16 mouse cellular contexts compared by ENCODE assay signal in genomic region chr19:45458702-45459101, GRCm38 (mm10).
DNase-seq lines count a peak whose midpoint lies in the region; ATAC-seq and TF ChIP-seq lines count a peak whose summit lies in the region.
"Had no signal": no experiment of that assay in that cellular context is flagged by ENCODE, and none has a peak within 500 bp of the region (broad histone marks: within the 10 kb centered on the region; RNA-seq: fewer than 3 reads in every experiment).

No protein-coding gene starts in this region.

- H3K9ac ChIP-seq in forebrain, embryonic 14.5 days (ENCODE audit: low read length), result no peak overlapping the region
- H3K9ac ChIP-seq in forebrain, embryonic 11.5 days (ENCODE audit: low read length), result no peak overlapping the region
- H3K9ac ChIP-seq: embryonic facial prominence, embryonic 13.5 days; lung, embryonic 15.5 days had no signal

- H3K4me1 ChIP-seq in forebrain, embryonic 14.5 days (ENCODE audit: control insufficient read depth, insufficient read depth, low read length), result peaks cover 22% of the 10 kb centered on the region
- H3K4me1 ChIP-seq in forebrain, embryonic 11.5 days (replicated peaks; ENCODE audit: control insufficient read depth, insufficient read depth, low read length), result peaks cover 13% of the 10 kb centered on the region; the same call in 1 of the 2 replicates
- H3K4me1 ChIP-seq in kidney, adult 2 months (ENCODE audit: control insufficient read depth, insufficient read depth, low read length), result no peaks in the 10 kb centered on the region
- peaks cover 32% of the 10 kb centered on the region for H3K4me1 ChIP-seq in G1E (ENCODE audit: insufficient read depth, low read depth, low read length)
- H3K4me1 ChIP-seq: lung, embryonic 15.5 days had no signal

- no peaks in the 10 kb centered on the region for H3K9me3 ChIP-seq in forebrain, embryonic 14.5 days (replicated peaks; ENCODE audit: control insufficient read depth, low read length)
- H3K9me3 ChIP-seq in forebrain, embryonic 11.5 days (ENCODE audit: control insufficient read depth, low read length), result no peaks in the 10 kb centered on the region
- no peaks in the 10 kb centered on the region for H3K9me3 ChIP-seq in G1E (replicated peaks)
- H3K9me3 ChIP-seq: embryonic facial prominence, embryonic 13.5 days; lung, embryonic 15.5 days had no signal

- intact Hi-C loops in heart, postnatal 25 days (cut with DNase I), result no loop called here

- H3K27ac ChIP-seq in forebrain, embryonic 14.5 days (ENCODE audit: low read depth, low read length), result no peak overlapping the region
- H3K27ac ChIP-seq in forebrain, embryonic 11.5 days (ENCODE audit: low read depth, low read length), result no peak overlapping the region
- H3K27ac ChIP-seq in kidney, adult 2 months (ENCODE audit: insufficient read depth, low read depth, low read length), result no peak overlapping the region
- H3K27ac ChIP-seq: embryonic facial prominence, embryonic 13.5 days; lung, embryonic 15.5 days had no signal

- H3K36me3 ChIP-seq in forebrain, embryonic 14.5 days (ENCODE audit: control insufficient read depth, insufficient read depth, low read length), result no peaks in the 10 kb centered on the region
- H3K36me3 ChIP-seq in forebrain, embryonic 11.5 days (ENCODE audit: control insufficient read depth, insufficient read depth, low read length), result no peaks in the 10 kb centered on the region
- peaks cover 2% of the 10 kb centered on the region; the same call in 1 of the 2 replicates for H3K36me3 ChIP-seq in kidney, adult 2 months (ENCODE audit: control insufficient read depth, insufficient read depth, low read length)
- H3K36me3 ChIP-seq in G1E (replicated peaks), result peaks cover 40% of the 10 kb centered on the region
- H3K36me3 ChIP-seq: embryonic facial prominence, embryonic 13.5 days; lung, embryonic 15.5 days had no signal

- no peak for ATAC-seq in forebrain, embryonic 14.5 days
- no peak for ATAC-seq in forebrain, embryonic 11.5 days (replicated peaks; ENCODE audit: low FRiP score)
- no peak for ATAC-seq in G1E (ENCODE audit: extremely low read depth, insufficient number of reproducible peaks, low FRiP score, poor library complexity, severe bottlenecking)
- ATAC-seq: forebrain, embryonic 16.5 days had no signal

- H3K27me3 ChIP-seq in forebrain, embryonic 14.5 days (replicated peaks; ENCODE audit: control insufficient read depth, insufficient read depth, low read length), result 0 out of 2 replicates have a peak, but pooled peaks cover 3% of the 10 kb centered on the region
- peaks cover 29% of the 10 kb centered on the region for H3K27me3 ChIP-seq in forebrain, embryonic 11.5 days (ENCODE audit: control insufficient read depth, insufficient read depth, low read length)
- H3K27me3 ChIP-seq in kidney, adult 2 months (replicated peaks; ENCODE audit: control insufficient read depth, insufficient read depth, low read length), result no peaks in the 10 kb centered on the region
- H3K27me3 ChIP-seq in G1E (ENCODE audit: insufficient read depth, low read length), result no peaks in the 10 kb centered on the region
- H3K27me3 ChIP-seq: embryonic facial prominence, embryonic 13.5 days; lung, embryonic 15.5 days had no signal

- no peak for TF ChIP-seq POLR2A in kidney, adult 2 months (IDR thresholded peaks at IDR 0.05; ENCODE audit: low read depth, low read length)

- peak; percentile 40 for DNase-seq in forebrain, embryonic 14.5 days (ENCODE audit: low spot score)
- DNase-seq in forebrain, embryonic 11.5 days (ENCODE audit: low spot score), result no peak
- DNase-seq in kidney, adult 2 months, result peak; percentile 11
- no peak for DNase-seq in kidney, adult 11 months
- peak; percentile 34 for DNase-seq in G1E (ENCODE audit: low spot score)
- peak; percentile 15 for DNase-seq in heart, postnatal 25 days (ENCODE audit: low spot score)
- no peak for DNase-seq in B cell, adult 2 months
- no peak for DNase-seq in right cerebral cortex, adult 18-20 months
- DNase-seq: cerebellum, adult 8-10 months; kidney, adult 8-10 months; layer of hippocampus, postnatal 36 days; liver; thymus, adult 2 months had no signal

- H3K4me3 ChIP-seq in forebrain, embryonic 14.5 days (ENCODE audit: low read depth, low read length), result no peak overlapping the region
- no peak overlapping the region for H3K4me3 ChIP-seq in forebrain, embryonic 11.5 days (ENCODE audit: low read depth, low read length)
- H3K4me3 ChIP-seq in kidney, adult 2 months (ENCODE audit: insufficient read depth, low read depth, low read length), result no peak overlapping the region
- H3K4me3 ChIP-seq in G1E (ENCODE audit: low read depth, low read length), result no peak overlapping the region
- H3K4me3 ChIP-seq: embryonic facial prominence, embryonic 13.5 days; lung, embryonic 15.5 days had no signal

- WGBS in forebrain, embryonic 14.5 days, result 9% methylated on average over 7 of the region's 7 CpGs
- WGBS in forebrain, embryonic 11.5 days, result 14% methylated on average over 7 of the region's 7 CpGs
- WGBS in kidney, adult 2 months, result 64% methylated on average over 7 of the region's 7 CpGs

- TF ChIP-seq CTCF in kidney, adult 2 months (conservative IDR thresholded peaks at IDR 0.05; ENCODE audit: insufficient read depth, insufficient read length, low read depth, low read length), result no peak
- TF ChIP-seq CTCF in G1E (IDR thresholded peaks at IDR 0.05; ENCODE audit: low read depth, low read length), result no peak

- H3K4me2 ChIP-seq in forebrain, embryonic 14.5 days (ENCODE audit: low read length), result no peak overlapping the region
- no peak overlapping the region for H3K4me2 ChIP-seq in forebrain, embryonic 11.5 days (ENCODE audit: low read depth, low read length, severe bottlenecking)
- H3K4me2 ChIP-seq: embryonic facial prominence, embryonic 13.5 days; lung, embryonic 15.5 days had no signal

Comparison
In these comparisons a context has a peak if more than half of its experiments do, and no peak if none do; other contexts are left out.
1. DNase-seq: peak in forebrain, embryonic 14.5 days (single experiment), kidney, adult 2 months (single experiment), G1E (single experiment) and heart, postnatal 25 days (single experiment); none in forebrain, embryonic 11.5 days (single experiment), kidney, adult 11 months (single experiment), B cell, adult 2 months (0 of 2) and right cerebral cortex, adult 18-20 months (single experiment).